Mouse (Mus musculus) ES-E14 (cell line): ENCODE results near the gene Ndc1. TPM values are rescaled to one million over a fixed set of nuclear protein-coding genes. Genes with fewer than 3 reads are reported as not detected.

Source experiments
- DNase-seq: peaks from one replicate; pipeline ENCODE4 v3.0.0-alpha.2; 2013; ENCODE audit warnings: low read depth, low spot score
- H3K27ac ChIP-seq: 2 replicates; pipeline ENCODE4 v1.5.1; 2012; ENCODE audit warnings: low read depth, mild to moderate bottlenecking, low read length, moderate library complexity, mixed read lengths; ENCODE audit not compliant: poor library complexity, insufficient read depth, severe bottlenecking
- H3K36me3 ChIP-seq: 2 replicates; pipeline ENCODE4 v1.6.1; 2012; ENCODE audit warnings: mild to moderate bottlenecking, low read length, moderate library complexity, mixed read lengths; ENCODE audit not compliant: control insufficient read depth, poor library complexity, insufficient read depth, severe bottlenecking
- H3K4me1 ChIP-seq, 2 experiments: fragments of 150-350 bp in 1 of 2; sonication (generic) in 1 of 2; 2 replicates each; pipeline ENCODE4 v1.6.1; 2012; ENCODE audit warnings: low read length in 2 of 2, mild to moderate bottlenecking in 1 of 2, mixed read lengths in 1 of 2; ENCODE audit not compliant: control insufficient read depth in 2 of 2, insufficient read depth in 2 of 2, poor library complexity in 1 of 2
- H3K4me3 ChIP-seq, 2 experiments: fragments of 150-350 bp in 1 of 2; sonication (generic) in 1 of 2; 2 replicates each; pipeline ENCODE4 v1.5.1; 2012; ENCODE audit warnings: low read length in 2 of 2, low read depth in 1 of 2, mild to moderate bottlenecking in 1 of 2, mixed read lengths in 1 of 2; ENCODE audit not compliant: insufficient read depth in 1 of 2, poor library complexity in 1 of 2, severe bottlenecking in 1 of 2
- H3K9ac ChIP-seq: 2 replicates; pipeline ENCODE4 v1.6.1; 2012; ENCODE audit warnings: low read depth, mild to moderate bottlenecking, low read length, mixed read lengths; ENCODE audit not compliant: poor library complexity, insufficient read depth, severe bottlenecking
- H3K9me3 ChIP-seq: fragments of 150-350 bp; sonication (generic); 2 replicates; pipeline ENCODE4 v1.6.1; 2012; ENCODE audit warnings: low read depth, mild to moderate bottlenecking, low read length; ENCODE audit not compliant: control insufficient read depth, insufficient read depth
- CHD2 ChIP-seq: IDR thresholded peaks from 2 replicates; pipeline ENCODE4 v1.6.1; 2014; ENCODE audit warnings: mild to moderate bottlenecking, low read depth, low read length, inconsistent platforms
- HCFC1 ChIP-seq: IDR thresholded peaks from 2 replicates; pipeline ENCODE4 v1.6.1; 2012; ENCODE audit warnings: low read length, inconsistent platforms, borderline replicate concordance; ENCODE audit not compliant: insufficient read depth
- MAFK ChIP-seq: IDR thresholded peaks from 2 replicates; pipeline ENCODE4 v1.6.1; 2014; ENCODE audit warnings: mild to moderate bottlenecking, low read depth, low read length, inconsistent platforms; ENCODE audit not compliant: insufficient read depth
- ZC3H11A ChIP-seq: IDR thresholded peaks from 2 replicates; pipeline ENCODE4 v1.6.1; 2012; ENCODE audit warnings: low read depth, mild to moderate bottlenecking, inconsistent platforms, low read length, borderline replicate concordance
- ZNF384 ChIP-seq: IDR thresholded peaks from 2 replicates; pipeline ENCODE4 v1.6.1; 2012; ENCODE audit warnings: low read depth, low read length, inconsistent platforms
- in situ Hi-C, 2 experiments: fragments of 600-800 bp; cut with MboI; formaldehyde crosslinking; loops; one replicate each; pipeline ENCODE4 v1.15.1; 2025; ENCODE audit warnings: low sequenced_read_pairs in 2 of 2, inconsistent platforms in 1 of 2; ENCODE audit not compliant: unreplicated experiment in 2 of 2
- total RNA-seq: library from RNA; depleted of rRNA; stranded (reverse); fragments of 300-350 nt; gene quantifications from 2 replicates; pipeline ENCODE4 v1.2.3, GENCODE M21; 2012

The Ndc1 gene
- total RNA-seq, 1 experiment: 102 TPM

- no peak for DNase-seq
- Histone ChIP-seq H3K36me3 (peaks cover 31% of the 10 kb centered on the region), H3K4me1 (no peaks in the 10 kb centered on the region), H3K27ac (no peak overlapping the region), H3K9ac (no peak overlapping the region), H3K4me3 (no peak overlapping the region), H3K9me3 (no peaks in the 10 kb centered on the region)
- in situ Hi-C loops: loop anchor here in 1 of 2 experiments (25.0 kb wide), 1 partner anchor 560 kb away; the partner anchor contains the start of gene Acot11
- no peak for TF ChIP-seq HCFC1
- no peak for TF ChIP-seq ZC3H11A
- TF ChIP-seq MAFK: no peak
- no peak for TF ChIP-seq CHD2
- no peak for TF ChIP-seq ZNF384
Observed at GRCm38 (mm10) chr4:107372304-107372703, 4.7 kb downstream of the Ndc1 start.

- DNase-seq: no peak
- H3K4me1 ChIP-seq: no peaks in the 10 kb centered on the region
- no peak overlapping the region for H3K27ac ChIP-seq
- in situ Hi-C loops: loop anchor here in 1 of 2 experiments (25.0 kb wide), 1 partner anchor 562 kb away; the partner anchor contains the start of gene Acot11
- no peak overlapping the region for H3K4me3 ChIP-seq
- TF ChIP-seq CHD2 (no peak), ZNF384 (no peak), ZC3H11A (no peak), HCFC1 (no peak), MAFK (no peak)
- H3K9me3 ChIP-seq: no peaks in the 10 kb centered on the region
- H3K9ac ChIP-seq: no peak overlapping the region
- peaks cover 38% of the 10 kb centered on the region for H3K36me3 ChIP-seq
Observed at GRCm38 (mm10) chr4:107374677-107375076, 7.1 kb downstream of the Ndc1 start.

GRCm38 (mm10) chr4:107378954-107379353 is 11.4 kb downstream of the Ndc1 start:
- no peaks in the 10 kb centered on the region for H3K4me1 ChIP-seq
- H3K36me3 ChIP-seq: peaks cover 50% of the 10 kb centered on the region
- no peak overlapping the region for H3K9ac ChIP-seq
- H3K27ac ChIP-seq: no peak overlapping the region
- TF ChIP-seq ZNF384 (no peak), HCFC1 (no peak), CHD2 (no peak), MAFK (no peak), ZC3H11A (no peak)
- DNase-seq: no peak
- H3K4me3 ChIP-seq: no peak overlapping the region
- in situ Hi-C loops: no loop called here
- no peaks in the 10 kb centered on the region for H3K9me3 ChIP-seq

- in situ Hi-C loops: no loop called here
- Histone ChIP-seq H3K9me3 (no peaks in the 10 kb centered on the region), H3K27ac (no peak overlapping the region), H3K4me3 (no peak overlapping the region), H3K4me1 (no peaks in the 10 kb centered on the region), H3K36me3 (peaks cover 42% of the 10 kb centered on the region), H3K9ac (no peak overlapping the region)
- DNase-seq: no peak
- TF ChIP-seq CHD2 (no peak), MAFK (no peak), HCFC1 (no peak), ZNF384 (no peak), ZC3H11A (no peak)
Observed at GRCm38 (mm10) chr4:107380871-107381270, 13.3 kb downstream of the Ndc1 start.

- Histone ChIP-seq H3K4me3 (no peak overlapping the region), H3K9ac (no peak overlapping the region), H3K4me1 (no peaks in the 10 kb centered on the region), H3K27ac (no peak overlapping the region), H3K9me3 (no peaks in the 10 kb centered on the region), H3K36me3 (peaks cover 41% of the 10 kb centered on the region)
- in situ Hi-C loops: no loop called here
- DNase-seq: no peak
- TF ChIP-seq HCFC1 (no peak), ZC3H11A (no peak), ZNF384 (no peak), MAFK (no peak), CHD2 (no peak)
Observed at GRCm38 (mm10) chr4:107387038-107387437, 19.5 kb downstream of the Ndc1 start.
